Mouse (Mus musculus): Measurements from ENCODE around the gene Gsap.
"Not testable (repeated sequence)": the region's sequence is repeated elsewhere in the genome, so short reads cannot be mapped to it uniquely, and the experiment has no call there.

Gsap gene

GRCm38 (mm10) chr5:21326494-21326893 lies 140.4 kb downstream of the Gsap start:
- peak in 1 of 2 experiments; percentile 40 for DNase-seq (ENCODE audit: low spot score in 2 of 2)

DNA sequence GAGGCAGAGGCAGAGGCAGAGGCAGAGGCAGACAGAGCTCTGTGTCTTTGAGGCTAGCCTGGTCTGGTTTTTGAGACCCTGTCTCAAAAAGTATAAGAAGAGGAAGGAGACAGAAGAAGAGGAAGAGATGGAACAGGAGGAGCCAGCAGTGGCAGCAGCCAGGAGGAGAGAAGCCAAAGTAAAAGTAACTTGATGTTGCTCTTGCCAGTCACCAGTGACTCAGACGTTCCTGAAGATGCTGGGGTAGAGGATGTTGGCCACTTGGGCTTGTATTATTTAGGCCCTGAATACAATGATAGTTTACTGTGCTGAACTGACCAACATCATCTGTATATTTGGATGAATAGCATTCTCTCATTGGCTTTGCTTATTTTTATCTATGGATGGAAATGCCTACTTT lies 142.5 kb downstream of the Gsap start:
- no peak for DNase-seq (ENCODE audit: low spot score in 2 of 2)

GRCm38 (mm10) chr5:21329672-21330665 lies 143.9 kb downstream of the Gsap start:
- DNase-seq (ENCODE audit: low spot score in 2 of 2), result no peak

DNA sequence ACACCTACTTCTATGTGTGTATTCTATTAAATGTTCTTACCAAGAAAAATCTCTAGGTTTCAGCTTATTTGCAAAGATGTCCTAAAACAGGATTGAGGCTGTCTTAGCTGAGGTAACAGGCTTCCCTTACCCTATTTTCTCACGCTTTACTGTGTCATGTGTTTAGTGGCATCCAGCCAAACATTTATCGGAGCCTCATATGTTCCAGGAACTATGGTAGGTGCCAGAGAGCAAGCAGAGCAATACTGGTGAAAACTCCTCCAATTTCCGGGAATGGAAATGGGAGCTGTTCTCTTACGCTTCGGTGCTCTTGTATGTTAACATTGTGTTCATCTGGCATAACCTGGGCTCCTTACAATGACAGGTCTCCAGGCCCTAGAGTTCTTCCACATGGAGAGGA lies 145.6 kb downstream of the Gsap start:
- DNase-seq (ENCODE audit: low spot score in 2 of 2), result no peak

- DNase-seq (ENCODE audit: low spot score in 2 of 2), result no peak
Measured at GRCm38 (mm10) chr5:21332119-21332518, 146.1 kb downstream of the Gsap start.

GRCm38 (mm10) chr5:21342265-21342664 lies 156.2 kb downstream of the Gsap start:
- DNase-seq (ENCODE audit: low spot score in 2 of 2), result not testable (repeated sequence)

DNA sequence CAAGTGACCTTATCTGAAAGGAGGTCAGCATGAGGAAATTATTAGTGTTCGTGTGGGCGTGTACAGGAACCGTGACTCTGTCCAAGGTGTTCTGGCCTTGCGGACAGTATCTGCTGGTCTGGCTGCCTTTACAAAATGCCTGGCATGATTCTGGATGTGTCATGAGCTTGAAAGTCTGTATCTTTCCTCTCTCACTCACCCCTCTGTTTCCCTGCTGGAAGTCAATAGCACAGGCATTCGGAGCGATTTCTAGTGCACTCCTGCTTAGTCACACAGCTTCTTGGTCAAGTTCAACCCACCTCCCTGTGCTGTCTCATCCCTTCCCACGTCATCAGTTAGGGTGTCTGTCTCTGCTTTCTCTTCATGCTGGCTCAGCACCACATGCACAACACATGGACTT lies 162.3 kb downstream of the Gsap start:
- no peak for DNase-seq (ENCODE audit: low spot score in 2 of 2)

- DNase-seq (ENCODE audit: low spot score in 2 of 2), result no peak
Measured at GRCm38 (mm10) chr5:21351678-21352077, 165.6 kb downstream of the Gsap start.

DNA sequence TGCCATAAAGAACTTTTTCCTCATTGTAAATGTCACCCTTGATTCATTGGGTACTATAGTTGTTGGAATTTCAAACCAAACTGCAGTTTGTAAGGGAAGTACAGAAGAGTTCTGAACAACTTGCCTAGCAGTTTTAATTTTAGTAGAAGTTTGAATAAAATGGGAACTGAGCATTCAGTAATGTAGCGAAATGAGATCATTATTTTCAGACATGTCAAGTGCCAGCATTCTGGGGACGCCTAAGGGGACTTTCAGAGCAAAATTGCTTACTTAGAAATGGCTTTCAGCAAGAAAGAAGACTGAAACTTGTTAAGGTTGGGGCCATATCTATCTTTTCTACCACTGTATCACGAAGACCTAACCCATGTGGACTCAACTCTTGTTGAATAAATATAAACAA lies 172.6 kb downstream of the Gsap start:
- DNase-seq (ENCODE audit: low spot score in 2 of 2), result no peak

GRCm38 (mm10) chr5:21363343-21363742 lies 177.3 kb downstream of the Gsap start:
- no peak for DNase-seq (ENCODE audit: low spot score in 2 of 2)
